Comparison of ENCODE assay signal across 13 mouse cellular contexts in the genomic region with DNA sequence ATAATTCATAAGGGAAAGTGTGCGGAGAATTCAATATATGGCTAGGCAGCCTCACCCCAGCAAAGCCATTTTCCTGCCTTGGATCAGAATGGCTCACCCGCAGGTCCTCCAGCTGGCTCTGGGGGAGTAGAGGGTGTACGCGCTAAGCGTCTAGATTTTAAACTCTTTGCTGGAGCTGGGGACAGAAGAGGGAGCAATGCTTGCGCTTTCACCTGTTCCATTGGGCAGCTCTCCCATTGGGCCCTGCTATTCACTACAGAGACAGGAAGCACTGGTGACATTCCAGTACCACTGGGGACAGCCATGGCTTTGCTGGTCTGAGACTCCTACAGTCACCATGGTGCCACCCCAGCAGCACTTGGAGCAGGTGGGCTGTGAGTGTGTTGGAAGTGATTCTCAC.
"Had no signal": no experiment of that assay in that cellular context is flagged by ENCODE, and none has a peak within 500 bp of the region (broad histone marks: within the 10 kb centered on the region; RNA-seq: fewer than 3 reads in every experiment).

No protein-coding gene starts in this region.

- H3K27ac ChIP-seq: limb, embryonic 15.5 days; liver, embryonic 12.5 days; midbrain, embryonic 15.5 days; neural tube, embryonic 12.5 days; stomach, embryonic 15.5 days had no signal

- H3K4me3 ChIP-seq: limb, embryonic 15.5 days; liver, embryonic 12.5 days; midbrain, embryonic 15.5 days; neural tube, embryonic 12.5 days; stomach, embryonic 15.5 days had no signal

- DNase-seq: kidney, postnatal 14 days; layer of hippocampus, adult 9-11 months; layer of hippocampus, postnatal 36 days; lung, embryonic 14.5 days; lung, postnatal 10 days; thymus, adult 2 months; thymus, postnatal 25 days had no signal

- H3K27me3 ChIP-seq: limb, embryonic 15.5 days; liver, embryonic 12.5 days; midbrain, embryonic 15.5 days; stomach, embryonic 15.5 days had no signal

- ATAC-seq: liver, embryonic 12.5 days; midbrain, embryonic 15.5 days had no signal

- H3K4me1 ChIP-seq: limb, embryonic 15.5 days; liver, embryonic 12.5 days had no signal

- H3K36me3 ChIP-seq: limb, embryonic 15.5 days; liver, embryonic 12.5 days; midbrain, embryonic 15.5 days; neural tube, embryonic 12.5 days; stomach, embryonic 15.5 days had no signal

- H3K9ac ChIP-seq: limb, embryonic 15.5 days; liver, embryonic 12.5 days; lung, embryonic 14.5 days; midbrain, embryonic 15.5 days; neural tube, embryonic 12.5 days; stomach, embryonic 15.5 days had no signal

- H3K9me3 ChIP-seq: limb, embryonic 15.5 days; liver, embryonic 12.5 days; midbrain, embryonic 15.5 days; neural tube, embryonic 12.5 days; stomach, embryonic 15.5 days had no signal

- H3K4me2 ChIP-seq: limb, embryonic 15.5 days; liver, embryonic 12.5 days; lung, embryonic 14.5 days; midbrain, embryonic 11.5 days; midbrain, embryonic 15.5 days; neural tube, embryonic 12.5 days; stomach, embryonic 15.5 days had no signal
